ENCODE assay signal across 9 mouse cellular contexts in genomic region chr3:131245766-131246578, GRCm38 (mm10). TPM values are rescaled to one million over a fixed set of nuclear protein-coding genes. Genes with fewer than 3 reads are reported as not detected.
A peak's percentile ranks its signal among the peaks of the same experiment; 100 is the strongest.
DNase-seq lines count a peak whose midpoint lies in the region; ATAC-seq and TF ChIP-seq lines count a peak whose summit lies in the region.
"Had no signal": no experiment of that assay in that cellular context is flagged by ENCODE, and none has a peak within 500 bp of the region (broad histone marks: within the 10 kb centered on the region; RNA-seq: fewer than 3 reads in every experiment).

No protein-coding gene starts in this region.

- in situ Hi-C loops in ES-E14 (cut with MboI; ENCODE audit: low sequenced_read_pairs in 2 of 2, unreplicated experiment in 2 of 2), result no loop called here

- DNase-seq in ES-E14 (ENCODE audit: low read depth, low spot score), result peak; percentile 68
- peak; percentile 60 to 82 for DNase-seq in heart, postnatal 14 days
- DNase-seq in layer of hippocampus, adult 11-12 months (ENCODE audit: low spot score), result peak; percentile 73
- DNase-seq in lung, adult 2 months, result peak; percentile 40
- peak; percentile 73 for DNase-seq in ovary, adult 18-20 months (ENCODE audit: low spot score)
- DNase-seq in thymus, postnatal 36 days, result peak; percentile 50 to 53

- no peak overlapping the region for H3K9ac ChIP-seq in ES-E14 (ENCODE audit: insufficient read depth, low read depth, low read length, poor library complexity, severe bottlenecking)
- H3K9ac ChIP-seq in forebrain, embryonic 12.5 days, result no peak overlapping the region
- H3K9ac ChIP-seq: liver, embryonic 15.5 days had no signal

- ATAC-seq in forebrain, embryonic 12.5 days (ENCODE audit: low FRiP score), result peak; percentile 81; the same call in 1 of the 2 replicates

- 63% methylated on average over 11 of the region's 11 CpGs for WGBS in forebrain, embryonic 12.5 days
- WGBS in lung, adult 2 months, result 53% methylated on average over 11 of the region's 11 CpGs

- TF ChIP-seq POLR2A in lung, adult 2 months (IDR thresholded peaks at IDR 0.05; ENCODE audit: borderline replicate concordance, extremely low read depth, low read depth, low read length), result no peak

- intact Hi-C loops in heart, postnatal 14 days (cut with DNase I), result loop anchor here (2.0 kb wide), 1 partner anchor 531 kb away; no protein-coding TSS in a partner anchor

- no peaks in the 10 kb centered on the region for H3K9me3 ChIP-seq in ES-E14 (ENCODE audit: control insufficient read depth, insufficient read depth, low read depth, low read length)
- no peaks in the 10 kb centered on the region for H3K9me3 ChIP-seq in forebrain, embryonic 12.5 days
- H3K9me3 ChIP-seq: liver, embryonic 15.5 days had no signal

- H3K27me3 ChIP-seq in forebrain, embryonic 12.5 days, result no peaks in the 10 kb centered on the region
- H3K27me3 ChIP-seq: liver, embryonic 15.5 days had no signal

- peak; percentile 71 for TF ChIP-seq CTCF in lung, adult 2 months (IDR thresholded peaks at IDR 0.05; ENCODE audit: insufficient read depth, low read length)

- no peak overlapping the region for H3K27ac ChIP-seq in ES-E14 (ENCODE audit: insufficient read depth, low read depth, low read length, poor library complexity, severe bottlenecking)
- H3K27ac ChIP-seq in brown adipose tissue, adult 24 weeks (replicated peaks; ENCODE audit: low read depth, low read length), result peak overlapping the region; percentile 99
- no peak overlapping the region for H3K27ac ChIP-seq in forebrain, embryonic 12.5 days
- H3K27ac ChIP-seq: liver, embryonic 15.5 days had no signal

- no peak overlapping the region for H3K4me3 ChIP-seq in ES-E14 (ENCODE audit: insufficient read depth in 1 of 2, low read depth in 1 of 2, low read length in 2 of 2, poor library complexity in 1 of 2, severe bottlenecking in 1 of 2)
- H3K4me3 ChIP-seq in brown adipose tissue, adult 24 weeks (ENCODE audit: insufficient read depth, low read depth, low read length), result no peak overlapping the region
- no peak overlapping the region for H3K4me3 ChIP-seq in forebrain, embryonic 12.5 days (replicated peaks)
- no peak overlapping the region for H3K4me3 ChIP-seq in lung, adult 2 months (replicated peaks; ENCODE audit: extremely low read depth, low read depth, low read length)
- H3K4me3 ChIP-seq: liver, embryonic 15.5 days had no signal

- H3K36me3 ChIP-seq in ES-E14 (ENCODE audit: control insufficient read depth, insufficient read depth, low read length, poor library complexity, severe bottlenecking), result peaks cover 25% of the 10 kb centered on the region
- peaks cover 16% of the 10 kb centered on the region; the same call in 1 of the 2 replicates for H3K36me3 ChIP-seq in forebrain, embryonic 12.5 days (replicated peaks)

- H3K4me1 ChIP-seq in ES-E14 (ENCODE audit: control insufficient read depth in 2 of 2, insufficient read depth in 2 of 2, low read length in 2 of 2, poor library complexity in 1 of 2), result peaks cover 4 to 18% of the 10 kb centered on the region in 2 experiments
- peaks cover 8% of the 10 kb centered on the region for H3K4me1 ChIP-seq in brown adipose tissue, adult 24 weeks (ENCODE audit: control insufficient read depth, insufficient read depth, insufficient read length, low read length)
- no peaks in the 10 kb centered on the region for H3K4me1 ChIP-seq in forebrain, embryonic 12.5 days
- H3K4me1 ChIP-seq in lung, adult 2 months (ENCODE audit: control insufficient read depth, insufficient read depth, low read length), result peaks cover 3% of the 10 kb centered on the region; the same call in 1 of the 2 replicates

- H3K4me2 ChIP-seq in forebrain, embryonic 12.5 days, result no peak overlapping the region
- H3K4me2 ChIP-seq: liver, embryonic 15.5 days had no signal

TF ChIP-seq in ES-E14, 5 proteins besides CTCF, POLR2A, EP300 and RAD21:
- no peak for TF ChIP-seq ZNF384 (IDR thresholded peaks at IDR 0.05; ENCODE audit: low read depth, low read length)
- peak; percentile 43; the same call in 1 of the 2 replicates for TF ChIP-seq ZC3H11A (IDR thresholded peaks at IDR 0.05; ENCODE audit: borderline replicate concordance, low read depth, low read length)
- TF ChIP-seq HCFC1 (IDR thresholded peaks at IDR 0.05; ENCODE audit: borderline replicate concordance, insufficient read depth, low read length), result peak; percentile 43; the same call in 1 of the 2 replicates

RNA-seq across cellular contexts. Expression of gene Hadh, which starts 25.9 kb away (rescaled TPM):
- total RNA-seq in ES-E14 (2012; rRNA removed), result 44.2 and 64.1 TPM in 2 replicates
- 1,641 and 1,655 TPM in 2 replicates for polyA plus RNA-seq in brown adipose tissue, adult 24 weeks (2012; ENCODE audit: insufficient read depth, insufficient read length, missing spikeins)
- polyA plus RNA-seq in forebrain, embryonic 12.5 days (2016; fragmentation: Nextera tagmentation; extraction: Ambion mirVana), result 46.6 and 55.3 TPM in 2 replicates
- total RNA-seq in heart, postnatal 14 days (2021), result 100 to 1,000 TPM; 631 to 633 TPM
- polyA plus RNA-seq in lung, adult 2 months (2012; rRNA removed), result 79.7 and 113 TPM in 2 replicates

RNA-seq across cellular contexts. Expression of gene Cyp2u1, which starts 57.1 kb away (rescaled TPM):
- 1.7 and 2.6 TPM in 2 replicates for total RNA-seq in ES-E14 (2012; rRNA removed)
- 28.2 and 36.0 TPM in 2 replicates for polyA plus RNA-seq in brown adipose tissue, adult 24 weeks (2012; ENCODE audit: insufficient read depth, insufficient read length, missing spikeins)
- polyA plus RNA-seq in forebrain, embryonic 12.5 days (2016; fragmentation: Nextera tagmentation; extraction: Ambion mirVana), result 2.1 and 3.2 TPM in 2 replicates
- total RNA-seq in heart, postnatal 14 days (2021), result 10 to 100 TPM; 27.8 to 30.0 TPM
- 2.7 TPM in 2 replicates for polyA plus RNA-seq in lung, adult 2 months (2012; rRNA removed)

Comparison
In these comparisons a context has a peak if more than half of its experiments do, and no peak if none do; other contexts are left out.
1. RNA of gene Hadh, which starts 25.9 kb away (polyA plus RNA-seq): 1,641 to 1,655 TPM in brown adipose tissue, adult 24 weeks; 79.7 to 113 TPM in lung, adult 2 months and 46.6 to 55.3 TPM in forebrain, embryonic 12.5 days; every median in the first group is over 10 times any median in the second.
2. Peak in every context shown above with its lines, with median percentiles within 50 percentile points of each other: DNase-seq.